Mouse (Mus musculus) liver, postnatal 0 days (tissue): ENCODE data around the gene Zfp870. TPM values are rescaled to one million over a fixed set of nuclear protein-coding genes. Genes with fewer than 3 reads are reported as not detected.

ENCODE experiments used
- ATAC-seq: fragments of 200-750 bp; cut with Nextera tagmentation; 2 replicates; pipeline ENCODE4 v1.8.0; 2017; ENCODE audit warnings: mild to moderate bottlenecking, moderate library complexity
- DNase-seq: peaks from one replicate; pipeline ENCODE4 v3.0.0-alpha.2; 2016
- H3K27ac ChIP-seq: fragments of 300-500 bp; sonication (generic); 2 replicates; pipeline ENCODE4 v1.5.1; 2014; ENCODE audit warnings: antibody characterized with exemption, moderate library complexity, mild to moderate bottlenecking, low read depth
- H3K27me3 ChIP-seq: fragments of 300-500 bp; sonication (generic); 2 replicates; pipeline ENCODE4 v1.6.1; 2014; ENCODE audit warnings: low read length, control low read depth, mixed read lengths; ENCODE audit not compliant: insufficient read depth
- H3K36me3 ChIP-seq: fragments of 300-500 bp; sonication (generic); replicated peaks from 2 replicates; pipeline ENCODE4 v1.6.1; 2014; ENCODE audit warnings: mild to moderate bottlenecking, control low read depth, low read length, moderate library complexity, mixed read lengths; ENCODE audit not compliant: insufficient read depth
- H3K4me1 ChIP-seq: fragments of 300-500 bp; sonication (generic); 2 replicates; pipeline ENCODE4 v1.6.1; 2014; ENCODE audit warnings: antibody characterized with exemption, mild to moderate bottlenecking, control low read depth; ENCODE audit not compliant: insufficient read depth
- H3K4me2 ChIP-seq: fragments of 300-500 bp; sonication (generic); 2 replicates; pipeline ENCODE4 v1.6.1; 2014; ENCODE audit warnings: low read depth, mild to moderate bottlenecking, low read length, moderate library complexity, mixed read lengths
- H3K4me3 ChIP-seq: fragments of 300-500 bp; sonication (generic); 2 replicates; pipeline ENCODE4 v1.5.1; 2014; ENCODE audit warnings: low read depth, low read length
- H3K9ac ChIP-seq: fragments of 300-500 bp; sonication (generic); replicated peaks from 2 replicates; pipeline ENCODE4 v1.6.1; 2014; ENCODE audit warnings: mild to moderate bottlenecking, moderate library complexity
- H3K9me3 ChIP-seq: fragments of 300-500 bp; sonication (generic); 2 replicates; pipeline ENCODE4 v1.6.1; 2016; ENCODE audit warnings: mild to moderate bottlenecking, control low read depth, low read length, mixed read lengths
- CTCF ChIP-seq: sonication (generic); IDR thresholded peaks from 2 replicates; pipeline ENCODE4 v1.5.1; 2016; ENCODE audit warnings: antibody characterized with exemption, low read depth
- EP300 ChIP-seq: IDR thresholded peaks from 2 replicates; pipeline ENCODE4 v1.6.1; 2016; ENCODE audit warnings: antibody characterized with exemption, low read depth, mild to moderate bottlenecking
- WGBS: fragments of 180-500 bp; shearing (Covaris S2); extraction: QIAGEN DNeasy Blood & Tissue Kit; methylation state at CpG from one replicate; pipeline ENCODE4 v1.1.7; 2014; ENCODE audit not compliant: insufficient replicate concordance; 5-methylcytosine and 5-hydroxymethylcytosine counted together
- polyA plus RNA-seq: library from polyadenylated mRNA; unstranded; fragments of >200 nt; fragmentation: Nextera tagmentation; extraction: Ambion mirVana; gene quantifications from 2 replicates; pipeline ENCODE4 v1.2.1, GENCODE M21; 2015

Zfp870 gene
- polyA plus RNA-seq, 1 experiment from 2014 or later = 1.4 TPM

GRCm38 (mm10) chr17:32841388-32841787, 50.1 kb downstream of the Zfp870 start:
- Histone ChIP-seq H3K27ac (no peak overlapping the region), H3K4me3 (no peak overlapping the region), H3K36me3 (no peaks in the 10 kb centered on the region), H3K9me3 (no peaks in the 10 kb centered on the region), H3K4me2 (no peak overlapping the region), H3K9ac (no peak overlapping the region), H3K4me1 (no peaks in the 10 kb centered on the region), H3K27me3 (no peaks in the 10 kb centered on the region)
- ATAC-seq (no peak), DNase-seq (no peak)
- no peak for TF ChIP-seq EP300
- TF ChIP-seq CTCF = no peak
- 77% methylated on average over 2 of the region's 2 CpGs for WGBS

- no peak overlapping the region for H3K9ac ChIP-seq
- 50% methylated on average over 15 of the region's 15 CpGs for WGBS
- no peak for DNase-seq
- H3K4me2 ChIP-seq = no peak overlapping the region
- no peak overlapping the region for H3K27ac ChIP-seq
- no peaks in the 10 kb centered on the region for H3K27me3 ChIP-seq
- H3K9me3 ChIP-seq = no peaks in the 10 kb centered on the region
- no peaks in the 10 kb centered on the region for H3K4me1 ChIP-seq
- ATAC-seq = no peak
- TF ChIP-seq CTCF = no peak
- no peak for TF ChIP-seq EP300
- no peak overlapping the region for H3K4me3 ChIP-seq
- H3K36me3 ChIP-seq = no peaks in the 10 kb centered on the region
Measured at GRCm38 (mm10) chr17:32839083-32839802, 52.2 kb downstream of the Zfp870 start.

- TF ChIP-seq EP300 (no peak), CTCF (no peak)
- H3K9ac ChIP-seq = no peak overlapping the region
- H3K27me3 ChIP-seq = no peaks in the 10 kb centered on the region
- peaks cover 5% of the 10 kb centered on the region; the same call in 1 of the 2 replicates for H3K36me3 ChIP-seq
- peak overlapping the region; percentile 73 for H3K4me3 ChIP-seq
- no peak for ATAC-seq
- H3K4me2 ChIP-seq = peak overlapping the region; percentile 81
- no peaks in the 10 kb centered on the region for H3K9me3 ChIP-seq
- H3K4me1 ChIP-seq = peaks cover 5% of the 10 kb centered on the region; the same call in 1 of the 2 replicates
- DNase-seq = no peak
- no peak overlapping the region for H3K27ac ChIP-seq
- 30% methylated on average over 3 of the region's 3 CpGs for WGBS
Measured at GRCm38 (mm10) chr17:32830418-32830782, 61.0 kb downstream of the Zfp870 start.

- Histone ChIP-seq H3K27ac (peak within 1 kb of the TSS; percentile 64), H3K36me3 (peaks cover 5% of the 10 kb centered on the region; the same call in 1 of the 2 replicates), H3K4me2 (peak within 1 kb of the TSS; percentile 81), H3K4me1 (peaks cover 5% of the 10 kb centered on the region; the same call in 1 of the 2 replicates), H3K9ac (peak within 1 kb of the TSS; percentile 91), H3K4me3 (peak within 1 kb of the TSS; percentile 73), H3K9me3 (no peaks in the 10 kb centered on the region), H3K27me3 (no peaks in the 10 kb centered on the region)
- TF ChIP-seq EP300 = no peak
- ATAC-seq = peak; percentile 97
- DNase-seq = peak; percentile 72
- WGBS = 2% methylated on average over 35 of the region's 35 CpGs
Measured at GRCm38 (mm10) chr17:32829540-32830417, 61.7 kb downstream of the Zfp870 start, which contains the start of gene Zfp799. Gene Zfp799 (minus strand): TSS chr17:32830261.

Other genes starting within 250 kb of the Zfp870 start
- gene Cyp4f40, start 232.7 kb downstream of the Zfp870 start, polyA plus RNA-seq = not detected in 2 replicates
- gene Cyp4f15, start 206.0 kb downstream of the Zfp870 start, polyA plus RNA-seq = 33.5 and 37.6 TPM in 2 replicates
- 8.2 and 11.0 TPM in 2 replicates for gene Zfp871, start 103.4 kb downstream of the Zfp870 start, polyA plus RNA-seq
- 0.02 TPM in 1 of 2 replicates, not detected in the other for gene Zfp811, start 81.7 kb downstream of the Zfp870 start, polyA plus RNA-seq
- 1.6 and 2.0 TPM in 2 replicates for gene Zfp799, start 61.4 kb downstream of the Zfp870 start, polyA plus RNA-seq
- gene Cyp4f14, start 25.7 kb upstream of the Zfp870 start, polyA plus RNA-seq = 0.20 and 0.22 TPM in 2 replicates
- gene Cyp4f13, start 55.8 kb upstream of the Zfp870 start, polyA plus RNA-seq = 27.1 and 32.3 TPM in 2 replicates
- gene Zfp472, start 74.2 kb upstream of the Zfp870 start, polyA plus RNA-seq = 3.2 and 3.3 TPM in 2 replicates
- 2.1 and 2.7 TPM in 2 replicates for gene Zfp952, start 101.5 kb upstream of the Zfp870 start, polyA plus RNA-seq
- 1.4 and 1.5 TPM in 2 replicates for gene Zfp763, start 141.8 kb upstream of the Zfp870 start, polyA plus RNA-seq
- gene 4921501E09Rik, start 176.4 kb upstream of the Zfp870 start, polyA plus RNA-seq = not detected in 2 replicates
- 1.5 and 1.6 TPM in 2 replicates for gene Zfp563, start 197.7 kb upstream of the Zfp870 start, polyA plus RNA-seq
- not detected in 2 replicates for gene Morc2b, start 248.0 kb upstream of the Zfp870 start, polyA plus RNA-seq